Mouse (Mus musculus) C2C12 (cell line): ENCODE results near the gene Rab5c. TPM values are rescaled to one million over a fixed set of nuclear protein-coding genes. Genes with fewer than 3 reads are reported as not detected.

ENCODE experiments used
- H3K27me3 ChIP-seq: one replicate; pipeline ENCODE4 v1.6.1; 2011; ENCODE audit not compliant: control insufficient read depth, insufficient read depth, insufficient read length
- H3K36me3 ChIP-seq: one replicate; pipeline ENCODE4 v1.6.1; 2011; ENCODE audit not compliant: control insufficient read depth, insufficient read depth
- H3K4me3 ChIP-seq: one replicate; pipeline ENCODE4 v1.5.1; 2011; ENCODE audit warnings: mild to moderate bottlenecking, control low read depth; ENCODE audit not compliant: poor library complexity, insufficient read depth, severe bottlenecking
- H3K79me2 ChIP-seq: one replicate; pipeline ENCODE4 v1.6.1; 2011; ENCODE audit not compliant: control insufficient read depth, insufficient read depth
- H3K79me3 ChIP-seq: one replicate; pipeline ENCODE4 v1.6.1; 2011; ENCODE audit warnings: low read depth, control low read depth
- H3ac ChIP-seq: one replicate; pipeline ENCODE3; 2011; ENCODE audit warnings: low read depth; ENCODE audit not compliant: control insufficient read depth, insufficient read length
- CEBPB ChIP-seq: IDR thresholded peaks from one replicate; pipeline ENCODE4 v1.6.1; 2011; ENCODE audit warnings: low read depth, mild to moderate bottlenecking, control low read depth, moderate library complexity
- CTCF ChIP-seq: IDR thresholded peaks from one replicate; pipeline ENCODE4 v1.5.1; 2011; ENCODE audit not compliant: control insufficient read depth, insufficient read depth, insufficient read length
- FOSL1 ChIP-seq: IDR thresholded peaks from one replicate; pipeline ENCODE4 v1.8.0; 2011; ENCODE audit warnings: mild to moderate bottlenecking, low read length; ENCODE audit not compliant: poor library complexity, insufficient read depth, severe bottlenecking
- MAX ChIP-seq: IDR thresholded peaks from one replicate; pipeline ENCODE4 v1.6.1; 2011; ENCODE audit warnings: mild to moderate bottlenecking, control low read depth
- MYOD1 ChIP-seq: IDR thresholded peaks from one replicate; pipeline ENCODE4 v1.6.1; 2011; ENCODE audit warnings: low read depth; ENCODE audit not compliant: control insufficient read depth, insufficient read length
- MYOG ChIP-seq: IDR thresholded peaks from one replicate; pipeline ENCODE4 v1.6.1; 2011; ENCODE audit not compliant: control insufficient read depth, insufficient read length; ENCODE audit errors: extremely low read depth
- USF1 ChIP-seq: IDR thresholded peaks from one replicate; pipeline ENCODE4 v1.6.1; 2011; ENCODE audit warnings: low read depth, mild to moderate bottlenecking, control low read depth, moderate library complexity
- polyA plus RNA-seq: library from polyadenylated mRNA; unstranded; fragments of >200 nt; fragmentation: generic; extraction: Trizol; gene quantifications from one replicate; pipeline ENCODE4 v1.2.1, GENCODE M21; 2012; ENCODE audit warnings: missing spikeins

Gene Rab5c
- polyA plus RNA-seq, 1 experiment = 136 TPM

DNA sequence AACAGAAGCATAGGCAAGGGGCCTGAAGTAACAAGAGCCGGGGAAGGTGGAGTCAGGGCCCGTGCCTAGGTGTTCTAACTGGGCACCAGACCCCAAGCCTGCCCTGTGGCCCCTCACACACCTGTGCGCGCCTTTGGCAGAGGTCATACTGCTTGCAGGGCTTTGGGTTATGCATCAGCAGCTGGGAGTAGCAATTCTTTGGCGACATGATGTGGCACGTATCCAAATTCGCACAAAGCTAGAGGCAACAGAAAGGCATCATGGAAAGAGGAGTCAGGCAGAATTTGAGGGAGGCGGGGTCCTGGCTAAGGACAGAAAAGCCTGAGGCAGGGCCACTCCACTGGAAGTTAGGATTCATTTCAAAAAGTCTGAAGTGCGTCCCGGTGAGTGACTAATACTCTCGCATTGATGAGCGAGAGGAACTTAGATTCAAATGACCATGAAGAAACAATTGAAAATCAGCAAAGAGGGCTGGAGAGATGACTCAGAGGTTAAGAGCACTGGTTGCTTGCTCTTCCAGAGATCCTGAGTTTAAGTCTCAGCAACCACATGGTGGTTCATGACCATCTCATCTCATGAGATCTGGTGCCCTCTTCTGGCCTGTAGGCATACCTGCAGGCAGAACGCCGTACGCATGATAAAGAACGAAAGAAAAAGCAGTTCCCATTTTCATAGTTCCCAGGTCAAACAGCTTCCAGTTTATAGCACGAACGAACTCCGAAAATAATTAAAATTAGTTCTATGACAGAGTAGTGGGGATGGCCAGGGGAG, 35.7 kb downstream of the Rab5c start:
- H3K27me3 ChIP-seq = no peaks in the 10 kb centered on the region
- H3K4me3 ChIP-seq = no peak overlapping the region
- TF ChIP-seq MYOG = no peak
- TF ChIP-seq CTCF = peak; percentile 82
- TF ChIP-seq FOSL1 = no peak
- TF ChIP-seq USF1 = peak; percentile 15
- peak; percentile 95 for TF ChIP-seq MAX
- no peak for TF ChIP-seq MYOD1
- TF ChIP-seq CEBPB = no peak
- peaks cover 30% of the 10 kb centered on the region for H3K36me3 ChIP-seq
- H3ac ChIP-seq = no peak overlapping the region
- no peaks in the 10 kb centered on the region for H3K79me3 ChIP-seq
- no peaks in the 10 kb centered on the region for H3K79me2 ChIP-seq

DNA sequence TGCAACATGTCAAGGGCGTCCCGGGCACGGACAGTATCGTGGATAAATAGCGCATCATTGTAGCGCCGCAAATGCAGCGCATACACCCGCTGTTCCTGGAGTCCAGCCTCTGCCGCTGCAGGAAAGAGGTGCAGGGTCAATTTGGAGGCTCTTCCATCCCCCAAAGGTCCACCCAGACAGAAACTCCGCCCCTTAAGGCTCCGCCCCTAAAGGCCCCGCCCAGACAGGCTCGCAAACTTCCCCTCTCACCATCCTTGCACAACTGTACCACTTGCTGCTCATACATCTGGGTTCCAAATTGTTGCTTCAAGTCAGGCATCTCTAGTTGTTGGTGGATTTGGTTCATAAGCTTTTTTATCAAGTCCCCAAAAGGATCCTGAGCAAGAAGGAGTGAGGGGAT, 36.7 kb downstream of the Rab5c start:
- Histone ChIP-seq H3K79me3 (no peaks in the 10 kb centered on the region), H3K36me3 (peaks cover 20% of the 10 kb centered on the region), H3K27me3 (no peaks in the 10 kb centered on the region), H3ac (no peak overlapping the region), H3K4me3 (no peak overlapping the region), H3K79me2 (no peaks in the 10 kb centered on the region)
- no peak for TF ChIP-seq CEBPB
- no peak for TF ChIP-seq MYOD1
- no peak for TF ChIP-seq MAX
- TF ChIP-seq USF1 = no peak
- TF ChIP-seq MYOG = no peak
- TF ChIP-seq CTCF = no peak
- no peak for TF ChIP-seq FOSL1

DNA sequence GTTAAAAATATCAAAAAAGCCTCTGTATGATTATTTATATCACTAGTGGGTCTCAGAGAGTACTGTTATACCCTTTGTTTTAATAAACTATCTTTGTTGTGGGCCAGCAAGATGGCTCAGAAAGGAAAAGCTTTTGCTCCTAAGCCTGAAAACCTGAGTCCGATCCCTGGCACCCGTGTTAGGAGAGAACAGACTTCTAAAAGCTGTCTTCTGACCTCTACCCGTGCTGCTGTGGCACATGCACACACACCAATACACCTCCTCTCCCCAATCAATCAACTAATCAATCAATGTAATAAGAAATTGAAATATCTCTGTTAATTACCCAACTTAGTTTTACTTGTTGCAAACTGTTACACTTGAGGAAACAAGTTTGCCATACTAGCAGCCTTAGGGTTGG, 37.3 kb downstream of the Rab5c start:
- TF ChIP-seq CTCF (no peak), MAX (no peak)
- Histone ChIP-seq H3K79me2 (no peaks in the 10 kb centered on the region), H3K27me3 (no peaks in the 10 kb centered on the region), H3K36me3 (peaks cover 14% of the 10 kb centered on the region), H3K4me3 (no peak overlapping the region), H3ac (no peak overlapping the region), H3K79me3 (no peaks in the 10 kb centered on the region)

DNA sequence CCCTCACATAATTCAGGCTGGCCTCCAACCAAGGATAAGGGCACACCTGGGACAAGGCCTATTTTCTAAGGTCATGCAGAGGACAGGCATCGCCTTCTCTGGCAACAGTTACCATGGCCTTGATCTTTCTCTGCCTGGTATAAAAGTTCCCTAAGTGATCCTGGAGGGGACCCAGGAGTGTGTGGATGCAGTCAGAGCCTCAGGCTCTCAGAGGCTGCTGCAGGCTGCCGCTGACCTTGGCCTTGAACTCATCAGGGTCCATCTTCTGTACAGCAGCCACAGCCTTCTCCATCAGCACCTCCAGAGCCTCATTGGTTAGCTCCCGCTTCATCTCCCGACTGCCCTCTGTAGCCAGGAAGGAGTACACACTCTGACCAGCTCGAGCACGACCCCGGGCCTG, 40.1 kb downstream of the Rab5c start:
- no peak overlapping the region for H3ac ChIP-seq
- no peaks in the 10 kb centered on the region for H3K79me2 ChIP-seq
- no peaks in the 10 kb centered on the region for H3K79me3 ChIP-seq
- no peaks in the 10 kb centered on the region for H3K27me3 ChIP-seq
- no peaks in the 10 kb centered on the region for H3K36me3 ChIP-seq
- TF ChIP-seq FOSL1 = no peak
- no peak for TF ChIP-seq USF1
- no peak for TF ChIP-seq MYOD1
- no peak for TF ChIP-seq CTCF
- TF ChIP-seq MAX = no peak
- TF ChIP-seq MYOG = no peak
- no peak for TF ChIP-seq CEBPB
- H3K4me3 ChIP-seq = no peak overlapping the region

DNA sequence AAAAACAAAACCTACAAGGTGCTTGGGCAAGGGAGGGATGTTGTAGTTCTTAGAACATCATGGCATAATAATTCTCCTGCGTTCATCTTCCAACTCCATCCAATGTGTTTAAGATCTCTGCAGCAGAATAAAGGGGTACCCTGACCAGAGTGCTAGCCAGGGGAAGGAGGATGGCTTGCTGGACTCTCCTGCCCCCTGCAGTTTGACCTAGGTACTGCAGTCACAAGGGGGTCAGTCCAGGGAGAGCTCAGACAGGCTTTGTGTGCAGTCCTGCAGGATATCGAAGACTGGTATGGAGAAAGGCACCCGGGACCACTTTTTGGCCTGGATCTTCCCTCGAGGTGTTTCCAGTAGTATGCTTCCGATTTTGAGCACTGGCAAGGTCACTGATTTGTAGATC, 43.1 kb downstream of the Rab5c start:
- H3K36me3 ChIP-seq = no peaks in the 10 kb centered on the region
- TF ChIP-seq MYOD1 (no peak), FOSL1 (no peak), MAX (no peak), MYOG (no peak), CEBPB (no peak), USF1 (no peak), CTCF (peak; percentile 90)
- no peaks in the 10 kb centered on the region for H3K79me3 ChIP-seq
- H3K79me2 ChIP-seq = no peaks in the 10 kb centered on the region
- H3K27me3 ChIP-seq = no peaks in the 10 kb centered on the region
- H3ac ChIP-seq = no peak overlapping the region
- no peak overlapping the region for H3K4me3 ChIP-seq

DNA sequence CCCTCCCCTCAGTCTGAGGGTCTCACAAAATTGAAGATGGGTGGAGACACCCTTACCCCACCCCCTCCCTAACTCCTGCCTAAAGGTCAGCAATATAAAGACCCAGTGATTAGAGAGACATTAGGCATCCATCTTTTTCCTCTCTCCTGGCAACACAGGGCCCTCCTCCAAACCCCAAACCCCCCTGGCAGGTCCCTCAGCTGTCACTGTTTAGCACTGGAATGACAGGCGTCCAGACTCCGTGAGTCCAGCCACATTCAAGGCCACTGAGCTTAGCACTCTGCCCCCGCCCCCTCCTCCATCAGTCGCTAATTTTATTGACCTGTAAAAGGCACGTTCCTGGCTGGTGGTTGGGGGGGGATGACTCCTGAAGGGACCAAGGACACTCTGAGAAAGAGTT, 44.9 kb downstream of the Rab5c start:
- Histone ChIP-seq H3K36me3 (no peaks in the 10 kb centered on the region), H3K79me3 (no peaks in the 10 kb centered on the region), H3K27me3 (no peaks in the 10 kb centered on the region), H3ac (no peak overlapping the region), H3K79me2 (no peaks in the 10 kb centered on the region), H3K4me3 (no peak overlapping the region)
- no peak for TF ChIP-seq MYOD1
- TF ChIP-seq MYOG = no peak
- TF ChIP-seq CEBPB = no peak
- TF ChIP-seq MAX = no peak
- TF ChIP-seq FOSL1 = no peak
- TF ChIP-seq USF1 = no peak
- TF ChIP-seq CTCF = no peak
